Mouse (Mus musculus) E14TG2a.4 (cell line): ENCODE results near the gene Ric8a.

ENCODE experiments used
- H3K27me3 ChIP-seq: 2 replicates; pipeline ENCODE4 v1.6.1; 2014; ENCODE audit warnings: low read length, control low read depth; ENCODE audit not compliant: insufficient read depth
- H3K36me3 ChIP-seq: 2 replicates; pipeline ENCODE4 v1.6.1; 2014; ENCODE audit warnings: low read length, control low read depth; ENCODE audit not compliant: insufficient read depth
- H3K4me1 ChIP-seq: replicated peaks from 2 replicates; pipeline ENCODE4 v1.6.1; 2014; ENCODE audit warnings: low read depth, low read length, control low read depth
- H3K4me3 ChIP-seq: replicated peaks from 2 replicates; pipeline ENCODE4 v1.5.1; 2014; ENCODE audit warnings: mild to moderate bottlenecking, low read length
- H3K9me3 ChIP-seq: 2 replicates; pipeline ENCODE4 v1.6.1; 2014; ENCODE audit warnings: low read length, control low read depth
- CTCF ChIP-seq: conservative IDR thresholded peaks from 2 replicates; pipeline ENCODE4 v1.5.1; 2014; ENCODE audit warnings: low read length
- NANOG ChIP-seq: IDR thresholded peaks from 2 replicates; pipeline ENCODE4 v1.6.1; 2014; ENCODE audit warnings: borderline replicate concordance, low read length, mixed read lengths
- POU5F1 ChIP-seq: IDR thresholded peaks from 2 replicates; pipeline ENCODE4 v1.6.1; 2014; ENCODE audit warnings: low read length, borderline replicate concordance

The Ric8a gene

GRCm38 (mm10) chr7:140907131-140907530 is 50.4 kb downstream of the Ric8a start:
- Histone ChIP-seq H3K36me3 (no peaks in the 10 kb centered on the region), H3K4me3 (no peak overlapping the region), H3K27me3 (no peaks in the 10 kb centered on the region), H3K4me1 (peaks cover 89% of the 10 kb centered on the region), H3K9me3 (no peaks in the 10 kb centered on the region)
- TF ChIP-seq CTCF: no peak
- no peak for TF ChIP-seq NANOG
- TF ChIP-seq POU5F1: no peak

DNA sequence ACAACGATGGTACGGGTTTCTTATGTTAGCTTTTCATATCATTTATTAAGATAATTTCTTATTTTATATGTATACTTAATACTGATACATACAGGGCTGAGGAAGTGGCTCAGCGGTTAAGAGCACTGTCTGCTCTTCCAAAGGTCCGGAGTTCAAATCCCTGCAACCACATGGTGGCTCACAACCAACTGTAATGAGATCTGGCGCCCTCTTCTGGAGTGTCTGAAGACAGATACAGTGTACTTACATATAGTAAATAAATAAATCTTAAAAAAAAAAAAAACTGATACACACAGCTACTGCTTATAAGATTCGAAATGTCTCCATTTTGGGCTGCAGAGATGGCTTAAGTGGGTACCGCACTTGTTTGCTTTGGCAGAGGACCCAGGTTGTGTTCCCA is 50.9 kb downstream of the Ric8a start:
- TF ChIP-seq CTCF (no peak), NANOG (no peak), POU5F1 (no peak)
- Histone ChIP-seq H3K4me3 (no peak overlapping the region), H3K36me3 (no peaks in the 10 kb centered on the region), H3K4me1 (peaks cover 86% of the 10 kb centered on the region), H3K9me3 (no peaks in the 10 kb centered on the region), H3K27me3 (no peaks in the 10 kb centered on the region)

GRCm38 (mm10) chr7:140908181-140908580 is 51.4 kb downstream of the Ric8a start:
- H3K4me3 ChIP-seq: peak overlapping the region; percentile 72
- no peaks in the 10 kb centered on the region for H3K9me3 ChIP-seq
- H3K36me3 ChIP-seq: no peaks in the 10 kb centered on the region
- H3K4me1 ChIP-seq: peaks cover 81% of the 10 kb centered on the region
- H3K27me3 ChIP-seq: no peaks in the 10 kb centered on the region
- TF ChIP-seq POU5F1 (no peak), NANOG (no peak), CTCF (no peak)

DNA sequence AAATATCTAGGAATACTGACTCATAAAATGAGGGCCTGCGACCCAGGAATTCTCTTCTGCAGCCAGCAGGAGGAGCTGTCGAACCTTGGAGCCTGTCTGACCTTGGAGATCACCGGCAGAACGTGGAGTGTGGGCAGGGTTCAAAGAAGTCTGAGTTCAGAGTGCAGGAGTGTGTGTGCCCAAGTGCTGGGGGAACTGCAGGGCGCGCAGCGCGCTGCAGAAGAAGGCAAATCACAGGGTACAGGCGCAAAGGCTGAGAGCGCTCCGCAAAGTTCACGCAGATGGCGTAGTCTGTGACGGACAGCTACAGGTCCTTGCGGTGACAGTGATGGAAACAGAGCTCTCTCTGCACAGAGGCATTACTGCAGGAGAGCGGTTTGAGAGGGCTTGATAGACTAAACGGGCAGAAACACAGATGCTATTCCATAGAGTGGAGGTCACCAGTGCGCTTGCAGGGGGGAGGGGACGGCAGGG is 51.9 kb downstream of the Ric8a start:
- Histone ChIP-seq H3K4me3 (peak overlapping the region; percentile 72), H3K4me1 (peaks cover 76% of the 10 kb centered on the region), H3K36me3 (no peaks in the 10 kb centered on the region), H3K9me3 (no peaks in the 10 kb centered on the region), H3K27me3 (no peaks in the 10 kb centered on the region)
- peak; percentile 87 for TF ChIP-seq CTCF
- TF ChIP-seq POU5F1: no peak
- TF ChIP-seq NANOG: no peak

DNA sequence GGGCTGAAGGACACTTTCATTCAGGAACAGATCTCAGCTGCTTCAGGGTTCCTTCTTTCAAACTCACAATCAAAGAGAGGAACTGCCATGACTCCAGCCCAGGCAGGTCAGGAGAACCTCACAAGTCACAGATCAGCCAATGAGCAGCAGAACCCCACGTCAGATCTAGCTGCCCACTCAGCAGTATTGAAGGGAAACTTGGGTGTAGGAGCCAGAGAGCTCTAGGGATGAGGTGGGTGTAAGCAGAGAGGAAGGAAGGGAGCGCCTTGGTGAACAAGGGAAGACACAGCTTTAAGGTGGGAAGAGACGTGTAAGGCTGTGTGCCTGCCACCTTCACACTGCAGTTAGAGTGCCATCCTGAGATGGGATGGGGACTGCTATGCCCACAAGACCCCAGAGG is 55.5 kb downstream of the Ric8a start:
- Histone ChIP-seq H3K36me3 (no peaks in the 10 kb centered on the region), H3K4me3 (no peak overlapping the region)
- no peak for TF ChIP-seq NANOG
- no peak for TF ChIP-seq CTCF
- TF ChIP-seq POU5F1: no peak

GRCm38 (mm10) chr7:140912846-140913482 is 56.2 kb downstream of the Ric8a start:
- H3K4me1 ChIP-seq: peaks cover 42% of the 10 kb centered on the region
- H3K4me3 ChIP-seq: no peak overlapping the region
- no peaks in the 10 kb centered on the region for H3K36me3 ChIP-seq
- TF ChIP-seq CTCF (no peak), POU5F1 (no peak), NANOG (no peak)
- peaks cover 2% of the 10 kb centered on the region for H3K27me3 ChIP-seq
- no peaks in the 10 kb centered on the region for H3K9me3 ChIP-seq

More for the DNA sequence above, 55.5 kb downstream of the Ric8a start:
- Histone ChIP-seq H3K9me3 (no peaks in the 10 kb centered on the region), H3K27me3 (no peaks in the 10 kb centered on the region), H3K4me1 (peaks cover 45% of the 10 kb centered on the region)
